Mouse (Mus musculus): ENCODE measurements at regions not wholly inside any gene's neighbourhood (a gene's known extent, or its start where the extent isn't known, plus 50 kb on each side); places are given as distances from the start of the nearest gene placed in this dataset.
A peak's percentile ranks its signal among the peaks of the same experiment; 100 is the strongest.

DNA sequence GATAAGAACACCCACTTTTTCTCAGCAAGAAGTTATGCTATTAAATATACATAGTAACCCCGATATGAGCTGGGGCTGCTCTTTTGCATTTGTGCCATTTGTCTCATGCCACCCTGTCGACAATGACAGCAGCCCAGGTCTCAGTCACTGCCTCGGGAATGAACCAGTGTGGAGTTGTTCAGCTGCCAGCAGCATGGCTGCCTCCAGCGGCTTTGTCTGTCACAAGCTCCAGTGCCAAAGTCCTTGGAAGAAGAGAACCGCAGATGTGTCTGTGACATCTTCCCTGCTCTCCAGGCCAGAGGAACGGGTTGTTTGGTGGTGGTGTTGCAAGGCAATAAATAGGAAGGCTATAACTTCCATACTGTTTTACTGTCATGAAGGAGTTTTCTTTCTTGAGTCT is 130.7 kb downstream of the Cep170 start:
- DNase-seq (ENCODE audit: low spot score in 2 of 2): no peak

DNA sequence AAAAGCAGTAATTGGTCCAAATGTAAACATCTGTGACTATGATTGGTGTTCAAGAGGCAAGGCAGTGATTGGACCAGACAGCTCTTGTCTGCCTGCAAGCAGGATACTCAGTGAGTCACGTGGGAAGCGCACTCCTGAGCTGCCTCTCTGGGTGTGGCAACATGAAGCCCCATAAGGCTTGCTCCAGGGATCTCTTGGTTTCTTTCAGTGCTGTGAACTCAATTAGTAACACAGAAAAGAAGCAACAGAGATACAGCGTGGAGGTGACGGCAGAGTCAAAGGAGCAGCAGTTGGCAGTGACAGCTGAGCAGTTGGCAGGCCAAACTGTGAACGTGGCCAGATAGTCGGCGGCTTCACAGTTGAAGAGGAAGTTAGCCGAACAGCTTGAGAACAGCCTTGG is 131.9 kb downstream of the Cep170 start:
- DNase-seq (ENCODE audit: low spot score in 2 of 2): no peak

DNA sequence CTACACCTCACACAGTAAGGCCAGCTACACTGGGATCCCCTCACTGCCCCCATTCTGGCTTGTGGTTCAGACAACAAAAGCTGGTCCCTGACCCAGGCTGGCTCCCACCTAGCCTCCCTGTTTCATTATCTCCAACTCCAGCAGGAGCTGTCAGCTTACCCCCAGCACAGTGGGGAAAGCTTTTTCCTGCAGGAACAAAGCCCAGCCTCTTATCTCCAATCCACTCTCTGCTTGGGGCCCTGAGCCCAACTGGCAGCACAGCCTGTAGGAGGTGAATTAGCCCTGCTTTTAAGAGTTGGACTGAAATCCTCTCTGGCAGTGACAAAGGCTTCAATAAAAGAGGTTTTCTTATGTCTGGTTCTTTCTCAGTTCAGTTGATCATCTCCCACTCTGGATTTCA is 138.7 kb downstream of the Cep170 start:
- DNase-seq (ENCODE audit: low spot score in 2 of 2): no peak

DNA sequence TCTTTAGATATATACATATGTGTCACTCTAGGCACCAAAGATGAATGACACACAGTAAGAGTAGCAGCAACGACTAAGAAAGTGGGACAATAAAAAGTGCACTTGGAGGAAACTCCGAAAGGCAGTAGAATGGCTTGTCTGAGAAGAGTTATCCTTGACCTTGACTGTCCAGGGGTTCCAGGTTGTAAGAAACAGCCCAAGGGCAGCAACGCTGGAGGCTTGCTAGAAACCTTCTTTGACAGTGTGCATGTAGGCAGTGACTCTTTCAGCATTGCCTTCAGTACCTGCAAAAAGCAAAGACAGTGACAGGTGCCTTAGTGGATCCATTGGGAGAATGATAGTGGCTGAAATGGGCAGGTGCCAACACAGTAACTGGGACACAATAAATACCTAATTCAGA is 142.8 kb downstream of the Cep170 start:
- no peak for DNase-seq (ENCODE audit: low spot score in 2 of 2)

- no peak for DNase-seq (ENCODE audit: low spot score in 2 of 2)
Observed at GRCm38 (mm10) chr1:176667552-176668306, 146.1 kb downstream of the Cep170 start.

GRCm38 (mm10) chr1:176660286-176660685 is 153.6 kb downstream of the Cep170 start:
- no peak for DNase-seq (ENCODE audit: low spot score in 2 of 2)

- no peak for DNase-seq (ENCODE audit: low spot score in 2 of 2)
Observed at GRCm38 (mm10) chr1:176658639-176659038, 155.2 kb downstream of the Cep170 start.

DNA sequence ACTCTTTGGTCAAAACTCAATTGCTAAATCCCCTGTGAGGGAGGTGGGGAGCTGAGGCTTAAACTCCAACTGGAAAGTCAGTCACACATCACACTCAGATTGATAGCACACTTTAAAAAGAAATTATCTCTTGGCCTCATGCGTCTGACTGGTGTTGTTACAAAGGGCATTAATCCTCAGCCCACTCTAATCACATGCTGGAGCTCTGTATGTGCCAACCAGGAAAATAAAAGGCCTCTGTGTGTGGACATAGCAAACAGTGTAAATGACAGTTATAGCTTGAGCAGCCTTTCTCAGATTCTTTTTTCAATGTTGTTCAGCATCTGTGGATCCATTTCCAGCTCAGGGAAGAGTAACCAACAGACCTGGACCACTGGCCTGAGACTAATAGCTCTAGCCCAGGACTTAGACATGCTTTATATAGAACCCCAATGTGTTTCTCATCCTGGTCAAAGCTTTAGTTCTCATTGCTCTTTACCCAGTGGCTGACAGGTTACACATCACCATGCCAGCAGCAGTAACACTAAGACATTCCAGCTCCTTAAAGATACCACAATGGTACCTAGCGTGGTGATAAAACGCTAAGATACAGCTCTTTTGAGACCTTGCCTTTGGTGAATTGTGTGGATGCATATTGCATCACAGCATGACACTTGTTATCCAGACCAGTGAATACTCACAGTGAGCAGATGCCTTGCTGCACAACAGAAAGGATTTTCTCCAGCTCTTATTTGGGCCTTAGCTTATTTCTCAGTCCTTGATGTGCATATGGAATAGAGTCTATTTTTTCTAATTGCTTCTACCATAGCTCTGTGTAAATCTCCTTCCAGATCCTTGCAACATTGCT is 158.2 kb downstream of the Cep170 start:
- no peak for DNase-seq (ENCODE audit: low spot score in 2 of 2)

GRCm38 (mm10) chr1:176644248-176644647 is 169.6 kb downstream of the Cep170 start:
- DNase-seq (ENCODE audit: low spot score in 2 of 2): no peak

DNA sequence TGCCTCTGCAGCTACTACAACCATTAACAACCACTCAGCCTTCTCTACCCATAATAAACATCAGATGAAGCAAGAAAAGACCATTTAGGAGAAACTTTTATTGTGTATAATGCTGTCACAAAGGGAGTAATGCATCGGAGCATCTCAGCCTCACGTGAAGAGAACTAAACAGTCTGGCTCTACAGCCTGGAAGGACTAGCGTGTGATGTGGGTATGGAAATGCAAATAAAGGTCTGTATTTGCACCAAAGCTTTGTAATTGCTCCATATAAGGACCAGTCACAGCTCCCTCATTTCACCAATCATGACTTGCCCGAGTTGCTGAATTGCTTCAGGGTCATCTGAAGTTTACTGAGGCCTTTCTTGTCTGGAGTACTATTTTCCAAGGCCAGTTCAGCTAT is 190.7 kb downstream of the Cep170 start:
- DNase-seq (ENCODE audit: low spot score in 2 of 2): no peak

DNA sequence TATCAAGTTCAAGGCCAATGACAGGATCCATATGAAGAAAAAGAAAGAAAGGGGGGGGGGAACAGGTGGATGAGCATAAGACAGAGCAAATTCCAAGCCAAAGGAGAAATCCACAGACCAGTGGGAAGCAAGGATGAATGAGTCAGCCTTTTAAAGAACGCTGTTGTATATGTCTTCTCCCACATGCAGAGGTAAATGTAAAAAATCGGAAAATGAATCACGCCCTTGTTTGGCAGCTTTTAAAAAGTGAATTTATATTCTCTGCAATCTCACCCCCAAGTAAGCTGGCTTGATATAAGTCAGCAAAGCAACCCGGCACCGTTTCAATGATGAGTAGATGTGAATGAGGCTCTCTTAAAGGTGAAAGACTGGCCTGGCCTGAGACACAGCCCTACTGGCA is 191.7 kb downstream of the Cep170 start:
- no peak for DNase-seq (ENCODE audit: low spot score in 2 of 2)

- no peak for DNase-seq (ENCODE audit: low spot score in 2 of 2)
Observed at GRCm38 (mm10) chr1:176621285-176621684, 192.6 kb downstream of the Cep170 start.

DNA sequence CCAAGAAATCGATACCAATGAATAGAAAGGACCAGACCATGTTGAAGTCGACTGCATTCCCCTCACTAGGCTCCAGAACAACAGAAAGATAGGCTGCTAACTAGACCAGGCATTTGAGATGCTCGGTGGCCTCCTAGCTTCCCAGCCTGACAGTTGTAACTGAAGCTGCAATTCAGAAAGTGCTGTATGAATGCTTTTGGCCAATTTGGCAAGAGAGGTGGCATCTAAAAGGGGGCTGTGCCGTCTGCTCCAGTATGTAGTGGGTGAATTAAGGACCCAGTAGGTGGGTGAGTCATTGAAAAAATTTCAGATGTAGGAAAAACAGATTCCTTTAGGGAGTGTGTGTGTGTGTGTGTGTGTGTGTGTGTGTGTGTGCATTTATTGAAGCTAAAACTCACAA is 195.0 kb downstream of the Cep170 start:
- DNase-seq (ENCODE audit: low spot score in 2 of 2): peak in 1 of 2 experiments; percentile 6

- no peak for DNase-seq (ENCODE audit: low spot score in 2 of 2)
Observed at GRCm38 (mm10) chr1:176615673-176616072, 198.2 kb downstream of the Cep170 start.

DNA sequence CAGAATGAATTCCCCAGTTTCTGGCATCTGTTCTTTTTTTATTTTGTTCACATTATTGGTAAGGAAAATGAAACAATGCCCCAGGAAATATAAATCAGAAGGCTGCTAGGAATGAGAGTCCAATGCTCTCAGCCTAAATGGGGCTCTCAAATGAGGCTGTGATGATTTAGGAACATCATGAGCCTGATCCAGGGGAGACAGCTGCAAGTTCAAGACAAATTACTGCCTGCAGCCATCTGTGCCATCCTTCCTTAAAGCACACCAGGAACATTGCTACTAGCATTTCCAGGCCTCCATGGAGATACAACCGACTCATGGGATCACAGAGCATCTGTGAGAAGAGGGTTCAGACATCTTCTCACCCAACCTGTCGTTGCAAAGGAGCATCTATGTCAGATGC is 219.6 kb downstream of the Cep170 start:
- DNase-seq (ENCODE audit: low spot score in 2 of 2): no peak

DNA sequence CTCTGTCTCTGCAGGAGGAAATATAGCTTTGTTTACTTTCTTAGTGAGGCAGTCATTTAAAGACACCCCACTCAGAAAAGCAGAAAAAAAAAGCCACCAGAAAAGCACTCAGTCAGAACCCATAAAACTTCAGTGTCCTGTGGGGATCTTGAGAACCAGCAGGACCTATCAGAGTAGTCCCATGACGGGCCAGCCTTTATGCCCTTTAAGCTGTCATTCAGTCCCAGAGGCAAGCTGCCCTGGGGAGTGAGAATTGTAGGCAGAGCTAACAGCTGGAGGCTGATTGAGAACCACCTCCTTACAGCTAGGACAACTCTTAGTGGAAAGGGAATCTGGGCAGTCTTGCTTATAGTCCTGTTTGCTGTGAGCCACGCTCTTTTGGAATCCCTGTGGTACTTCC is 225.7 kb downstream of the Cep170 start:
- no peak for DNase-seq (ENCODE audit: low spot score in 2 of 2)

- DNase-seq (ENCODE audit: low spot score in 2 of 2): no peak
Observed at GRCm38 (mm10) chr1:176573703-176574102, 240.2 kb downstream of the Cep170 start.

- DNase-seq (ENCODE audit: low spot score in 2 of 2): no peak
Observed at GRCm38 (mm10) chr1:176558457-176559415, 255.1 kb downstream of the Cep170 start.

DNA sequence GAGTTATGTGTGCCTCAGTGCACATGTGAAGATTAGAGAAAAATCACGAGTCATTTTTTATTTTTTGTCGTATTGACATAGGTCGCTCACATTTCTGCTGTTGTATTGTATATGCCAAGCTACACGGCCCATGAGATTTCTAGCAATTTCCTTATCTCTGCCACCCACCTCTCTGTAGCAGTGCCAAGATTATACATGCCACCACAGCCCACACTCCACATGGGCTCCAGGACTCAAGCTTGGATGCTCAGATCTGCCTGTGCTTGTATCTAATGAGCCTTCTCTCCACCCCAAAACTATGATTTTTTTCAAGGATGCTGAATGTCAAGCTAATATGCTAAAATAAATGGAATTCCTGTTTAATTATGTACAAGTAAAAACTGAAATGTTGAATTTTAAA is 259.3 kb upstream of the Pld5 start:
- no peak for DNase-seq (ENCODE audit: low spot score in 2 of 2)

DNA sequence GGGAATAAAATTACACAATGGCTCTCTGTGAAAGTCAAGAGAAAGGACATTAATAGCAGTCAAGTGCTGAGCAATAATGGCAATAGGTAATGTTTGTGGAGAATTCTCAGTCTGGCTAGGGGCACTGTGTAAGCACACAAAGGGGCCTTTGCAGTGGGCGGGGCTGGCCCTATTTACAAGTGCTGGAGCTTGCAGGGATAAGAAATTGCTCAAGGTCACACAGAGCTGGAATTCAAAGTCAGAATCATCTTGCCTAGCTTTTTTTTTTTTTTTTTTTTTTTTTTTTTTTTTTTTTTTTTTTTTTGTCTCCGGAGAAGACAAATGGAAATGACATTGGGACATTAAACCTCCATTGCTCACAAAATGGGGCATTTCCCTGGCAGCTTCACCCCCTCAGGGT is 253.9 kb upstream of the Pld5 start:
- DNase-seq (ENCODE audit: low spot score in 2 of 2): no peak

DNA sequence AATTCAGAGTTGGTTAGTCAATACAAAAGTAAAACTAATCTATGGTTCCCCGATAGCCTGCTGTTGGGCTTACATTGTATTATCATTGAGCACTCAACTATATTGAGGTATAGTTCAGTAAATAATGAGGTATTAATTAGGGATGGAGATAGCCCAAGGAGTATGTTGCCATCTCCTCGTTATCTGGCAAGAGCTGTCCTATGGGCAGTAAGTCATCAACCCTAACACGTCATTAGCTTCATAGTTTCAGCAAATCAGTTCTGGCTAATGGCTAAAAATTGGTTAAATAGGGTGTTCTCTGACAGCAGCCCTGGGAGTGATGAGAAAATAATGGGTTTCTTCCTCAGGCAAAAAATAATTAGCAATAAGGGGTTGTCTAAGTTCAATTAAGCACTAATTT is 236.4 kb upstream of the Pld5 start:
- DNase-seq (ENCODE audit: low spot score in 2 of 2): no peak

DNA sequence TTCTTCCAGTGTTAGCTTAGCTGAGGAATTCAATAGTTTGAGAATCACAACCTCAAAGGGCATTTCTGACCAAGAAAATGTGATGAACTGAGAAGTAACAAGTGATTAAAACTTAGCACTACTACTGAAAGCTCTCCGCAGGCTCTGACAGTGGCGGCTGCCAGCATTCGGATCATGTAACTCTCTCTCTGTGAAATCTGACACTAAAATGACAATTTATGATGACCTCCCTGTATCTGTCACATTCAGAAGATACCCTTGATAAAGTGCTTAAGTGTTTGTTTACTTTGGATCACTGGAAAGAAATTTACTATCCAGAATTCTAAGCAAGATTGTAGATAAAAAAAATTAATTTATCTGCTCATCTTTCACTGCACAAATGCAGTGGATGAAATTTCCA is 230.3 kb upstream of the Pld5 start:
- no peak for DNase-seq (ENCODE audit: low spot score in 2 of 2)
